Mouse (Mus musculus) C2C12 (cell line): ENCODE data around the gene Satb2.
A peak's percentile ranks its signal among the peaks of the same experiment; 100 is the strongest.

ENCODE experiments used
- CEBPB ChIP-seq: IDR thresholded peaks from one replicate; pipeline ENCODE4 v1.6.1; 2011; ENCODE audit warnings: low read depth, mild to moderate bottlenecking, control low read depth, moderate library complexity
- CTCF ChIP-seq: IDR thresholded peaks from one replicate; pipeline ENCODE4 v1.5.1; 2011; ENCODE audit not compliant: control insufficient read depth, insufficient read depth, insufficient read length
- FOSL1 ChIP-seq: IDR thresholded peaks from one replicate; pipeline ENCODE4 v1.8.0; 2011; ENCODE audit warnings: mild to moderate bottlenecking, low read length; ENCODE audit not compliant: poor library complexity, insufficient read depth, severe bottlenecking
- MAX ChIP-seq: IDR thresholded peaks from one replicate; pipeline ENCODE4 v1.6.1; 2011; ENCODE audit warnings: mild to moderate bottlenecking, control low read depth
- MYOD1 ChIP-seq: IDR thresholded peaks from one replicate; pipeline ENCODE4 v1.6.1; 2011; ENCODE audit warnings: low read depth; ENCODE audit not compliant: control insufficient read depth, insufficient read length
- MYOG ChIP-seq: IDR thresholded peaks from one replicate; pipeline ENCODE4 v1.6.1; 2011; ENCODE audit not compliant: control insufficient read depth, insufficient read length; ENCODE audit errors: extremely low read depth
- USF1 ChIP-seq: IDR thresholded peaks from one replicate; pipeline ENCODE4 v1.6.1; 2011; ENCODE audit warnings: low read depth, mild to moderate bottlenecking, control low read depth, moderate library complexity

GRCm38 (mm10) chr1:56991613-56992012 is 13.2 kb upstream of the Satb2 start:
- TF ChIP-seq CTCF: no peak
- TF ChIP-seq CEBPB: peak; percentile 74
- no peak for TF ChIP-seq FOSL1
- TF ChIP-seq MAX: no peak
- TF ChIP-seq MYOD1: no peak
- no peak for TF ChIP-seq MYOG
- TF ChIP-seq USF1: no peak
